Mouse (Mus musculus) embryonic facial prominence, embryonic 11.5 days (tissue): ENCODE data around the gene Hsf4. TPM values are rescaled to one million over a fixed set of nuclear protein-coding genes. Genes with fewer than 3 reads are reported as not detected.
A peak's percentile ranks its signal among the peaks of the same experiment; 100 is the strongest.

Experiments used
- ATAC-seq: fragments of 200-750 bp; cut with Nextera tagmentation; replicated peaks from 2 replicates; pipeline ENCODE4 v1.8.0; 2017; ENCODE audit warnings: low read depth; ENCODE audit not compliant: insufficient number of reproducible peaks, low FRiP score, low TSS enrichment
- DNase-seq: peaks from one replicate; pipeline ENCODE4 v3.0.0-alpha.2; 2015; ENCODE audit warnings: low spot score
- H3K27ac ChIP-seq: fragments of 300-500 bp; sonication (generic); replicated peaks from 2 replicates; pipeline ENCODE4 v1.5.1; 2014; ENCODE audit warnings: mild to moderate bottlenecking, low read depth, low read length, control low read depth
- H3K27me3 ChIP-seq: fragments of 300-500 bp; sonication (generic); 2 replicates; pipeline ENCODE4 v1.6.1; 2014; ENCODE audit warnings: mild to moderate bottlenecking, low read length, moderate library complexity, mixed read lengths; ENCODE audit not compliant: control insufficient read depth, insufficient read depth
- H3K36me3 ChIP-seq: fragments of 300-500 bp; sonication (generic); replicated peaks from 2 replicates; pipeline ENCODE4 v1.6.1; 2014; ENCODE audit warnings: low read depth, mild to moderate bottlenecking, low read length, moderate library complexity, mixed read lengths; ENCODE audit not compliant: control insufficient read depth, insufficient read depth
- H3K4me1 ChIP-seq: fragments of 300-500 bp; sonication (generic); 2 replicates; pipeline ENCODE4 v1.6.1; 2014; ENCODE audit warnings: low read length, mixed read lengths; ENCODE audit not compliant: control insufficient read depth, insufficient read depth
- H3K4me2 ChIP-seq: fragments of 300-500 bp; sonication (generic); 2 replicates; pipeline ENCODE4 v1.6.1; 2014; ENCODE audit warnings: low read depth, mild to moderate bottlenecking, control low read depth, low read length, moderate library complexity
- H3K4me3 ChIP-seq: fragments of 300-500 bp; sonication (generic); 2 replicates; pipeline ENCODE4 v1.5.1; 2014; ENCODE audit warnings: low read depth, low read length, control low read depth
- H3K9ac ChIP-seq: fragments of 300-500 bp; sonication (generic); replicated peaks from 2 replicates; pipeline ENCODE4 v1.6.1; 2014; ENCODE audit warnings: mild to moderate bottlenecking, control low read depth, low read length
- H3K9me3 ChIP-seq: fragments of 300-500 bp; sonication (generic); replicated peaks from 2 replicates; pipeline ENCODE4 v1.6.1; 2016; ENCODE audit warnings: mild to moderate bottlenecking, low read length, inconsistent platforms, mixed read lengths; ENCODE audit not compliant: control insufficient read depth
- WGBS: fragments of 180-500 bp; shearing (Covaris S2); extraction: QIAGEN DNeasy Blood & Tissue Kit; methylation state at CpG from one replicate; pipeline ENCODE4 v1.1.7; 2014; 5-methylcytosine and 5-hydroxymethylcytosine counted together
- polyA plus RNA-seq: library from polyadenylated mRNA; unstranded; fragments of >200 nt; fragmentation: Nextera tagmentation; extraction: Ambion mirVana; gene quantifications from 2 replicates; pipeline ENCODE4 v1.2.1, GENCODE M21; 2014

Hsf4 gene
- polyA plus RNA-seq, 1 experiment from 2014 or later, result 0.13 TPM

- ATAC-seq (no peak), DNase-seq (no peak)
- no peak overlapping the region for H3K27ac ChIP-seq
- no peak overlapping the region for H3K4me3 ChIP-seq
- H3K4me1 ChIP-seq, result no peaks in the 10 kb centered on the region
- H3K9me3 ChIP-seq, result no peaks in the 10 kb centered on the region
- H3K36me3 ChIP-seq, result no peaks in the 10 kb centered on the region; the same call in 1 of the 2 replicates
- H3K4me2 ChIP-seq, result no peak overlapping the region
- no peak overlapping the region for H3K9ac ChIP-seq
- peaks cover 30% of the 10 kb centered on the region for H3K27me3 ChIP-seq
- 91% methylated on average over 12 of the region's 12 CpGs for WGBS
Measured at GRCm38 (mm10) chr8:105281821-105282220, 12.2 kb downstream of the Hsf4 start.

- Histone ChIP-seq H3K27ac (no peak overlapping the region), H3K27me3 (peaks cover 26% of the 10 kb centered on the region), H3K4me3 (no peak overlapping the region), H3K9me3 (no peaks in the 10 kb centered on the region), H3K4me1 (no peaks in the 10 kb centered on the region), H3K4me2 (no peak overlapping the region), H3K36me3 (no peaks in the 10 kb centered on the region; the same call in 1 of the 2 replicates), H3K9ac (no peak overlapping the region)
- WGBS, result 93% methylated on average over 4 of the region's 4 CpGs
- no peak for ATAC-seq
- no peak for DNase-seq
Measured at GRCm38 (mm10) chr8:105282239-105282638, 12.6 kb downstream of the Hsf4 start.

GRCm38 (mm10) chr8:105283074-105283473, 13.5 kb downstream of the Hsf4 start:
- no peaks in the 10 kb centered on the region for H3K4me1 ChIP-seq
- 22% methylated on average over 23 of the region's 23 CpGs for WGBS
- no peak overlapping the region for H3K9ac ChIP-seq
- no peaks in the 10 kb centered on the region; the same call in 1 of the 2 replicates for H3K36me3 ChIP-seq
- H3K27ac ChIP-seq, result no peak overlapping the region
- H3K27me3 ChIP-seq, result peaks cover 21% of the 10 kb centered on the region
- no peak overlapping the region for H3K4me2 ChIP-seq
- DNase-seq (peak; percentile 62), ATAC-seq (no peak)
- no peaks in the 10 kb centered on the region for H3K9me3 ChIP-seq
- H3K4me3 ChIP-seq, result no peak overlapping the region

DNA sequence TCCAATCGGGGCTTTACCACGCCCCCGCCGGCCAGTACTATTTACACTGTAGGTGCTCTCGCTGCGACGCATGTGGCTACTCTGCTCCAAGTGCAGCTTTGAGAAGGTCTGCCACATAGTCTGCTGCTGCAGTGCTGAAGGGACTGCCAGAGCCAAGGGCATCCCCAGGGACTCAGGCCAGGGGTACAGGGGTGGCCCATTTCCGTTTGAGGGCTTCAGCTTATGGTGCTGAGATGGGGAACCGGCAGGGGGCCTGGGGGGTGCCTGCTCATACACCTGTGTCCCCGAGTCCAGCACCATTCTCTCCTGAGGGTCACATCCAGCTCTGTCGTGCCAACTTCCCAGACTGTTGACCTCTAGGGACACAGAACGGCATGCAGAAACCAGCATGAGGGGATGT, 15.9 kb downstream of the Hsf4 start:
- ATAC-seq, result no peak
- Histone ChIP-seq H3K36me3 (no peaks in the 10 kb centered on the region; the same call in 1 of the 2 replicates), H3K4me1 (peaks cover 5% of the 10 kb centered on the region; the same call in 1 of the 2 replicates), H3K27ac (no peak overlapping the region), H3K9ac (no peak overlapping the region), H3K4me3 (no peak overlapping the region), H3K27me3 (peaks cover 9% of the 10 kb centered on the region), H3K9me3 (no peaks in the 10 kb centered on the region), H3K4me2 (no peak overlapping the region)
- DNase-seq, result no peak
- 50% methylated on average over 12 of the region's 12 CpGs for WGBS

DNA sequence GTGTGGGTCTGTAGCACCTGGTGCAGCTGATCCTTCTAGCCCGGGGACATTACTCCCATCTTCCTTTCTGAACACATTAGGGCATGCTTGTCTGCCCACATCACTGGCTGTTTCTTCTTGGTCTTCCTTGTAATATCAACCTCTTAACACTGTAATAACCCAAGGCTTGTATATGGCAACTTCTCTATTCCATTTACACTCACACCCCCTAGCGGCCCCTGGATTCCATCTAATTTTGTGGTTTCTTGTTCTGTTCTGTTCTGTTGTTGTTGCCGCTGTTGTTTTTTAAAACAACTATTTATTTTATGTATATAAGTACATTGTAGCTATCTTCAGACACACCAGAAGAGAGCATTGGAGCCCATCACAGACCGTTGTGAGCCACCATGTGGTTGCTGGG, 17.3 kb downstream of the Hsf4 start:
- Histone ChIP-seq H3K9me3 (no peaks in the 10 kb centered on the region), H3K27me3 (peaks cover 12% of the 10 kb centered on the region), H3K36me3 (no peaks in the 10 kb centered on the region), H3K4me3 (no peak overlapping the region), H3K9ac (no peak overlapping the region), H3K4me2 (no peak overlapping the region), H3K27ac (no peak overlapping the region), H3K4me1 (peaks cover 5% of the 10 kb centered on the region; the same call in 1 of the 2 replicates)
- 86% methylated on average over 4 of the region's 4 CpGs for WGBS
- DNase-seq (no peak), ATAC-seq (no peak)

GRCm38 (mm10) chr8:105288231-105288630, 18.6 kb downstream of the Hsf4 start:
- WGBS, result 89% methylated on average over 5 of the region's 5 CpGs
- H3K27ac ChIP-seq, result no peak overlapping the region
- DNase-seq (no peak), ATAC-seq (no peak)
- H3K9ac ChIP-seq, result no peak overlapping the region; the same call in 1 of the 2 replicates
- no peak overlapping the region for H3K4me3 ChIP-seq
- peaks cover 5% of the 10 kb centered on the region; the same call in 1 of the 2 replicates for H3K4me1 ChIP-seq
- no peaks in the 10 kb centered on the region for H3K9me3 ChIP-seq
- peak overlapping the region; percentile 35 for H3K4me2 ChIP-seq
- peaks cover 12% of the 10 kb centered on the region for H3K27me3 ChIP-seq
- H3K36me3 ChIP-seq, result no peaks in the 10 kb centered on the region

- Histone ChIP-seq H3K9ac (peak overlapping the region; percentile 74), H3K4me2 (peak overlapping the region; percentile 69), H3K4me1 (peaks cover 5% of the 10 kb centered on the region; the same call in 1 of the 2 replicates), H3K27ac (0 out of 2 replicates have a peak overlapping the region, but pooled peaks have one; percentile 41), H3K4me3 (peak overlapping the region; percentile 47), H3K27me3 (peaks cover 12% of the 10 kb centered on the region), H3K36me3 (no peaks in the 10 kb centered on the region), H3K9me3 (no peaks in the 10 kb centered on the region)
- under 1% methylated on average over 53 of the region's 53 CpGs for WGBS
- DNase-seq (peak; percentile 97), ATAC-seq (peak; percentile 89)
Measured at GRCm38 (mm10) chr8:105288958-105289732, 19.5 kb downstream of the Hsf4 start.

GRCm38 (mm10) chr8:105289805-105290460, 20.3 kb downstream of the Hsf4 start, which contains the start of gene 4931428F04Rik:
TSS of gene 4931428F04Rik (minus strand) at chr8:105289864.
- Histone ChIP-seq H3K9me3 (no peaks in the 10 kb centered on the region), H3K36me3 (no peaks in the 10 kb centered on the region), H3K27ac (0 out of 2 replicates have a peak within 1 kb of the TSS, but pooled peaks have one; percentile 41), H3K4me1 (peaks cover 5% of the 10 kb centered on the region; the same call in 1 of the 2 replicates), H3K4me3 (peak within 1 kb of the TSS; percentile 47), H3K27me3 (peaks cover 12% of the 10 kb centered on the region), H3K4me2 (peak within 1 kb of the TSS; percentile 69), H3K9ac (peak within 1 kb of the TSS; percentile 74)
- 2% methylated on average over 40 of the region's 43 CpGs for WGBS
- peak; percentile 24 for ATAC-seq
- DNase-seq, result peak; percentile 67
